Mouse (Mus musculus) spleen, postnatal 4 days (tissue): ENCODE results near the gene Nkiras2.
"Not testable (repeated sequence)": the region's sequence is repeated elsewhere in the genome, so short reads cannot be mapped to it uniquely, and the experiment has no call there.

Experiments
- DNase-seq, 2 experiments: peaks; one replicate each; pipeline ENCODE4 v3.0.0; 2022; ENCODE audit warnings: low spot score in 2 of 2

The Nkiras2 gene

DNA sequence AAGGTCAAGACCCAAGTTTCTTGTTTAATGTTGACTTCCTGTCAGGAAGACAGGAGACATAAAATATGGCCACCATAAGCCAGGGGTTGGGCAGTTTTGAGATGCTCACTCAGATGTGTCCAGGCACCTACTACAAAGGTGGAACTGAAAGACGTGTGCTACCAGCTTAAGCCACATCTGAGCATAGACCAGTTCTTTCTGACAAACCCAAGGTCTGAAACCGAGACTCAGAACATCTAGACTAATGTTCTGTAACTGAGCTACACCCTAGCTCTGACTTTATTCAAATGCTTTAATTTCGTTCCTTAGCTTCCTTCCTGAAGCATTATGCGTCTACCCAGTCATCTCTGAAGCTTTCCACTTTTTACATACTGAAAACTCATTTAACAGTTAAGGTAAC, 21.0 kb upstream of the Nkiras2 start:
- DNase-seq: no peak

DNA sequence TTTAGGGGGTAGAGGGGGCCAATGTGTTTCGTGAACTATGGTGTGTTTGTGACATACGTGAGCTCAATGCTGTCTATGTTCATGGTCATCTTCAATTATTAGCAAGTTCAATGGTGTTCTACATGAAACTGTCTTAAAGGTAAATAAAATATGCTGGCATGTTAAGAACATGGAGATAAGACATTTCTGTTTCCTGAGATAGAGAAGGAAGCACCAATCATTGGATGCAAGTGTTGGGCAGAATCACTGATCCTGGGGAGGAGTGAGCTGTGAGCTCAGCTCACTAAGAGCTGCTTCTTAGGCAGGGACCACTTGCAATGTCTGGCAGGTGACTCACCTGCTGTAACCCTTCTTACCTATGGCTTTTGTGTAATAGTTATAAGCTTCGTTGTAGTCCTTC, 17.7 kb upstream of the Nkiras2 start:
- DNase-seq: no peak

DNA sequence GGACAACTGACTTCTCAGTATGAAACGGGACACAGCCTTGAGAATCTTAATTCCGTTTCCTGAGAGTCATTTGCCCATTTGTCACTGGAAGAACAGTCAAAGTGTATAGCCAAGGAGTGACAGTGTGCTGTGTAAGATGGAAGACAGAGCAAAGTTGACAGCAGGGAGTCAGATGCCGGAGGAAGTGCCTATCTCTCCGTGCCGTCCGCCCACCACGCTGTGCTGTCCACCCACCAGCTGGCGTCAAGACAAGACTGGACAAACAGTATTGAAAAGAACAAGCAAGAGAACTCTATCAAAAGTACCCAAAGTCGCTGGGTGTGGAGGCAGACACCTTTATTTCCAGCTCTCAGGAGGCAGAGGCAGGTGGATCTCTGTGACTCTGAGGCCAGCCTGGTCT, 15.9 kb upstream of the Nkiras2 start:
- DNase-seq: no peak

DNA sequence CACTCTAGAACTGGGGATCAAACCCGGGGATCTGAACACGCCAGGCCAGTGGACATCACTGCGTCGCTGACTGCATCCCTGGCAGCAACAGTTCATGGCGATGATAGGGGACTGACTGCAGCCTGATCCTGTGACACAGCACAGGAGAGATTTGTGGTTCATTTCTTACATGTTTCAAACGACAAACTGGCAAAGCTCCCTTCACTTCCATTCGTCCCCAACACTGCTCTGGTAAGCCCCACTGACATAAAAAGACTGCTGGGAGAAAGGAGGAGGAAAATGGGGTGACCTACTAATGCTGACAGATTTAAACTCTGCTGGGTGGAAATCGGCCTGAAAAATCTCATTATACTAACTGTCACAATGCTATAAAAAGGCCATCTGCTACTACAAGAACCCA, 15.2 kb upstream of the Nkiras2 start:
- DNase-seq: no peak

DNA sequence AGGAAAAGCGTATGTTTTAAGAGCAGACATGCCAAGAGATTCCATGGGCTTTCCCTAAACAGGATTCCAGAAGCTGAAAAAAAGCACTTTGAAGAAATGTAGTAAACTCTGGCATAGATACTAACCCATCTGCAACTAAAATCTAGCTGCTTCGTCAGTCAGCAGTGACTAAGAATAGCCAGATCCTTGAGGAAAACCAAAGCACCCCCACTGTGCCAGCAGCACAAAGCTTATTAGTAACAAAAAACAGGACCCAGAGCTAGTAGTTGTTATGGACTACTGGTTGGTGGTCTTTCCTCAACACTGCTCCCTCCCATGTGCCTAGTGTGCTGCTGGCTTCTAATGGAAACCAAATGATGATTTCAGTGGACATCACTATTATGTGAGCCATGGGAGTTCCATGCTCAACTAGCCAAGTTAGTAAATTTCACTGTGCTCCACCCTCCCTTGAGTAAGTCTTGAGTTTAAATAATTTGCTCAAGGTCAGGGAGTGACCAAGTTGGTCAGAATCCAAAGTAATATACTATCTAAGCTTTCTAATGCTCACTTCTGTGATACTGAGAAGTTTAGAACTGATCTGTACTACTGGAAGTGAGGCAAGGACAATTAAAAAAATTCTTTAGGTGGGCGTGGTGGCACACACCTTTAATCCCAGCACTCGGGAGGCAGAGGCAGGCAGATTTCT, 14.6 kb upstream of the Nkiras2 start:
- DNase-seq: no peak

DNA sequence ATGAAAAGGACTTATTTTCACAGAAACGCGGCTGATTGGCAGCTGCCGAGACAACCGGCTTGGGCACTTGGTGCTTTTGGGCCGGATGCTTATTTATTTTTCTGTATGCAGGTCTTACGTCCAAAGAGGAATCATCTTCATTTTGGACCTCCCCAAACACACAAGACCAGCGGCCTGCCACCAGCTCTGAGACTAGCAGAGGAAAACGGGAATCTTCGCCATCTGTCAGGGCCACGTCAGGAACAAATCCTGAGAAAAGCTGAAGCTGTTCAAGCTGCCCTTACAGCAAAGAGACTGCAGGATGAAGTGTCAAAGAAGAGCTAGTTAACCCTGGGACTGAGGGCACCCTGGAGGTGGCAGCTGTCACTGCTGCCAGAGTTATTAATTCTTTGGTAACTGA, 13.6 kb upstream of the Nkiras2 start:
- DNase-seq: no peak

DNA sequence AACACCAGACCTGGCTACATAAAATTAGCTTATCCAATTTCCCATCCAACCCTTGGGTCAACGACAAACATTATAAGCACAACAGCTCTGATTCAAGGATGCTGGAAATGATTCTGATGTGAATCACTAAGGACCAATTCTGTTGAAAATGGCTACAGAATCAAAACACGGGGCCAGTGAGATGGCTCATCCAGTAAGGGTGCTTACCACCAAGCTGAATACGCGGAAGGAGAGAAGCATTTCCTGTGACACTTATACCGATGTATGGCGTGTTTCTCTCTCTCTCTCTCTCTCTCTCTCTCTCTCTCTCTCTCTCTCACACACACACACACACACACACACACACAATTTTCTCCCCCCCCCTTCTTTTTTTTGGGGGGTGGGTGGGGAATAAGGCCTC, 11.9 kb upstream of the Nkiras2 start:
- no peak for DNase-seq

DNA sequence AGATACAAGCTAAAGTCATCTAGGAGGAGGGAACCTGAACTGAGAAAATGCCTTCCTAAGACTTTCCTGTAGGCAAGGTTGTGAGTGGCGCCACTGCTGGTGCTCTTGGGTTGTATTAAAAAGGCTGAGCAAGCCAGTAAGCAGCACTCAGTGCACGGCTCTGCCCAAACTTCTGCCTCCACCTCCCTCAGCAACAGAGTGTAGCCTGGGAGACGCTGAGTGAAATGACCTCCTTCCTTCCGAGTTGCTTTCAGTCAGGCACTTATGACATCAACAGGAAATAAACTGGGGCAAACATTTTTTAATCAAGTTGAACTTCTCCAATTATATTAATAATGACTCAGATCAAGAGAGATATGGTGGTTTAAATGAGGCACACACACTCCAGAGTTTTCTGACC, 10.2 kb upstream of the Nkiras2 start:
- no peak for DNase-seq

DNA sequence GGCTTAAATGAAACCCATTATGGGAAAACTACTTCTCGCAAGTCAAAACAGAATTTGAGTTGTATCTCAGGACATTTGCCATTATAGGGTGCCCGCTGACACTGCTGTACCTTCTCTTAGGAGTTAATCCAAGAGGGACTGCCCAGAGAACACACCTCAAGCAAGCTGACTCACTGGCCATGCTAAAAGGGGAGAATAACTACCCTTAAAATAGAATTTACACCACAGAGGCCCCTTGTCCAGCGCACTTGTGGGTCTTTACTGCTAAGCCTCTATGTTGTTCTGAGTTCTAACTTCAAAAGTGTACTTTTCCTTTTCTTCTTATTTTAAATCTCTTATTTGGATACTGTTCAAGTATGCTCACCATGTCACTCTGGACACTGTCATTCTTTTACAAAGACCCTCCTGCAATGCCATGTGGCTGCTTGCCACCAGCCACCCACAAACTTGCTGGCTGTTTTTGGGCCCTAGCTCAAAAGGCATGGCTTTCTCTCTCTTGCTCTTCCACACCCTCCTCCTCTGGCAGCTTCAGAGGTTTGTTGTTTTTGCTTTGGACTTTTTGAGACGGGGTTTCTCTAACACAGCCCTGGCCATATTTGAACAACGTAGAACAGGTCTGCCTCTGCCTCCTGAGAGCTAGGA, 9.6 kb upstream of the Nkiras2 start:
- no peak for DNase-seq

DNA sequence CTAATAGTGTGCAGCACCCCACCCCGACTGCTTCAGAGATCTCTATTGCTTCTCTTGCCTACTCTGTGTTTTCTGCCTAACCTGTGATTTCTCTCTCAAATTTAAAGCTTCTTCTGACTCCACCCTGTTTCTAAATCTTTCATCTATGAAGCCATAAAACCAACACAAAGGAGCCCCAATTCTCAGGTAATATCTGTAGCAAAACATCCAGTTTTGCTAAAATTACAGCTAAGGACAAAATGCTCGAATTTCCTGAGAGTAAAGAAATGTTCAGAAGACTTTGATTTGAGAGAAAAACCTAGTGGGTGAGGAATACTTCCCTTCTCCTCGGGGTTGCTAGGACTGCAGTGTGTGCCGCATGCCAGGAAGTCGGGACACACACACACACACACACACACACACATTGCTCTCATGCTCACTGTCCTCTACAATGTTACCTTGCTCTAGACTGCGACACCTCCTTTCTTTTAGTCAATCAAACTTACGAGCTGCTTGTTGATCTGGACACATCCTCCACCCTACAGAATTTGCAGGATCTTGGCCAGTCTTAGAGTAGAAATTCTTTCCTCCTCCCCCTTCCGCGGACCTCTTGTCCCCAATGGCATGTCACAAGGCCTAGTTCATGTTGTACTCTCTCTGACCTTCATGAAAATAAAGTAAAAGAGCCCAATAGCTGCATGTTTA, 8.9 kb upstream of the Nkiras2 start:
- no peak for DNase-seq

DNA sequence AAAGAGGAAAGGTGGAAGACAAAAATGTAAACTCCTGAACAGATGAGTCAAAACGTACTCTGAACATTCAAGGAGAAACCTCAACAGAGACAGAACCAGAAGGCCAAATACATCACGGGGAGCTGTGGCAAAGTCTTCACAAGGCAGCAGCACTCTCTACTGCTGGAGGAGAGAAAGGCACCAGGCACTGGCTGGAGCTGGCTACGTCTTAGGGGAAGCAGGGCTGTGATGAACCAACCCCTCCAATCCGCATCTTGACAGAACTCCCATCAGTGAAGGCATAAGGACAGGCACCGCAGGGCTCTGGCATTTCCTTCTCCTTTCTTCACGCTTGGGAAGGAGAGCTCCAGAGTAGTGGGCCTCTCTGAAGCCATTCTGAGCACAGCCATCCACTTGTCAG, 7.4 kb upstream of the Nkiras2 start:
- no peak for DNase-seq

DNA sequence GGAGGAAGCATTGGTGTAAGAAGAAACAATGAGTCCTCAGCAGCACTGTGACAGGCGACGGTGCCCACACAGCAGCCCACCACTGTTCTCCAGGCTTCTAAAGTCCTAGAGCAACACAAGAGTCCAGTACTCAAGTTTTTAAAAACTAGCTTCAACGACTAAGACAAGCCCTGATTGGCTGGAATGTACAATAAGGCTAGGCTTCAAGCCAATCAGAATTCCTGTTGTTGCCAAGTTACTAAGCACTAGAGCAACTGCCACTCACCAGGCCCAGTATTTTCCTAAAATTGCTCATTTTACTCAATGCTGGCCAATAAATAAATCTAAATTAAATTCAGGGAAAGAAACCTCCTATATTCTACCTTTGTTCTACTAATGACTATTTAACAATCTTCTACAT, 5.8 kb upstream of the Nkiras2 start:
- DNase-seq: no peak

DNA sequence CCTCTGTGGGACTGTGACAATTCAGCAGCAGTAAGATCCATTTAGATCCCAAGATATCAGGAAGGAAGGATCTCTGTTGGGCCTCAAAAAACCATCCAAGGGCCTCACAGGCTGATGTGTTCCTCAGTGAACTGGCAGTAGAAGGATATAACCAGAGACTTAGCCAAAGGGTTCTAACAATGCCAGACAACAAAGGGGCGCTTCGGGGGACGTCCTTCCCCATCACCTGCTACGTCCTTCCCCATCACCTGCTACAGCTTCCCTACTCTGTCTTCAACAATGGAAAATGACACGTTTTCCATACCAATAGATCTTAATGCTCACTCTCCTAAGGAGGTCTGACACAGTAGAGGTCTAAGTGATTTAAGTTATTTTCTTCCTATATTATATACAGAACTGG, 2.7 kb upstream of the Nkiras2 start:
- DNase-seq: no peak

DNA sequence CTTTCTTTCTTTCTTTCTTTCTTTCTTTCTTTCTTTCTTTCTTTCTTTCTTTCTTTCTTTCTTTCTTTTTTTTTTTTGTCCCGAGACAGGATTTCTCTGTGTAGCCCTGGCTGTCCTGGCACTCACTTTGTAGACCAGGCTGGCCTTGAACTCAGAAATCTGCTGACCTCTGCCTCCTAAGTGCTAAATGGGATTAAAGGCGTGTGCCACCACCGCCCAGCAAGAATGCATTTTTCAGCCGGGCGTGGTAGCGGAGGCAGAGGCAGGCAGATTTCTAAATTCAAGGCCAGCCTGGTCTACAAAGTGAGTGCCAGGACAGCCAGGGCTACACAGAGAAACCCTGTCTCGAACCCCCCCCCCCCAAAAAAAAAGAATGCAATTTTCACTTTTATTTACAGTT, 2.2 kb upstream of the Nkiras2 start:
- DNase-seq: not testable (repeated sequence)

DNA sequence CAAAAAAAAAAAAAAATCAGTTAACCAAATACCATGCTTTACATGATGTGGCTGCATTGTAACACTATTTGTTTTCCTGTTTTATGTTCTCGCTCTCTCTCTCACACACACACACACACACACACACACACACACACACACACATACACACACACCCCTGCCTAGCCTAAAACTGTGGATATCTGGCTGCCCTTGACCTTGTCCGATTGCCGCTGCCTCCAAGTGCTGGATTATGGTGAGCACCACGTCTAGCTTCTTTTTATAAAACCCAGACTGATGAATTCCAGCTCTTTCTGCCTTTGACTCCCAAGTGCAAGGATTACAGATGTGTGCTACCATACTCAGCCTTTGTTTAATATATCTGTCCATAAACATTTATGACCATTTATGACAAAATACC, 1.6 kb upstream of the Nkiras2 start:
- DNase-seq: no peak

DNA sequence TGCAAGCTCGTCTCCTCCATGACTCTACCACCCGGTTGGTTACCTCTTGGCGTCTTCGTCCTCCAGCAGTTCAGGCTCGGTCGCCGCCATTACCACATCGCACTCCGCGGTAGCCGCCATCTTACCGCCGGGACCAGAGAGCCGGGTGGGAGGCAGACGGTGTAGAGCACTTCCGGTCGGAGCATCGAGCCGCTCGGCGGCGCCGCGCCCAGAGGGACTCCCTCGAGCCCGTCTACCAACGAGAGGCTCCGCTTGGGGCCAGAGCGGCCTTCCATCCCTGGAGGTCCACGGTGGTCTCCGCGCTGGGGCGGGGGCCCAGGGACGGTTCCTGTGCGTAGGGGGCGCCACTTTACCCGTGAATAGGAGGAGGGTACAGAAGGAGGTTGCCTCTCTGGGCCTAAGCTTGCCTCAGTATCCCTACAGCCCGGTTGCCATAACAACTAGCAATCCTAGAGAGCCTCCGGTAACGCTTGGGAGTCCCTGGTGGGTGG, 486 bp downstream of the Nkiras2 start:
- peak; percentile 95 to 97 for DNase-seq

DNA sequence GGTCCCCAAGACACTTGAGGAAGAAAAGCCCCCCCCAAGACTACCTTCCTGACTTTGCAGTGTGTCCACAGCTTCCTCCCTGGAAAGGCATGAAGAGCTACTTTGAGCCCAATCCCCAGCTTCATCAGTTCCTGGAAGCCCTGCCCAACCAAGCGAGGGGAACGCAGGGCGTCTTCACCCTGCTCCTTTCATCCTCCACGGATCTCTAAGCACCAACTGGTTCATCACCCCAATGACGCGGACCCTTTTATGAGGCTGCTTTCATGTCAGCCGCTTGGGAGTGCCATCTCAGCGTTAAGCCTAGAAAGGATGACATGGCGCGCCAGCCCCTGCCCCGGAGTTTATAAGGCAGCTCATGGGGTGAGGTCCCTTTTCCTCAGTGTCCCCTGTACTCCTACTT, 938 bp downstream of the Nkiras2 start, which contains the start of gene Dnajc7:
Gene Dnajc7 (minus strand): TSS at position 187 of the 400 bp plus-strand sequence.
- DNase-seq: no peak

DNA sequence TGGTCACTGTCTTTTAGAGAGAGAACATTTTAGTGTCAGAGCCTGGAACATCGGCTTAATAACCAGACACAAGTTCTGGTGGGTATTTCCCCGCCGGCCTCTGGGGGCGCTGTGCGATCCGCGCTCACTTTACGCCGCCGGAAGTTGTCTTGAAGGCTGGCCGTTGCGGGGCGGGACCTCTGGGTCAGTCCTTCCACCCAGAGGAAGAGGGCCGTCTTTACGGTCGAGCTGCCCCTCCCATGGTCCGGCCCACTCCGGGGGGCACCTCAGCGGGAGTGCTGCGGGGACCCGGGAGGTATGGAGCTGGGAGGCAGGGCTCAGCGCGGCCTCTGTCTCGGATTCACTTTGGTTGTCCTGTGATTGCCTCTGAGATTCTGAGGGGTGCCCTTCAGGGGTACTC, 3.7 kb downstream of the Nkiras2 start:
- DNase-seq: peak; percentile 95 to 98

DNA sequence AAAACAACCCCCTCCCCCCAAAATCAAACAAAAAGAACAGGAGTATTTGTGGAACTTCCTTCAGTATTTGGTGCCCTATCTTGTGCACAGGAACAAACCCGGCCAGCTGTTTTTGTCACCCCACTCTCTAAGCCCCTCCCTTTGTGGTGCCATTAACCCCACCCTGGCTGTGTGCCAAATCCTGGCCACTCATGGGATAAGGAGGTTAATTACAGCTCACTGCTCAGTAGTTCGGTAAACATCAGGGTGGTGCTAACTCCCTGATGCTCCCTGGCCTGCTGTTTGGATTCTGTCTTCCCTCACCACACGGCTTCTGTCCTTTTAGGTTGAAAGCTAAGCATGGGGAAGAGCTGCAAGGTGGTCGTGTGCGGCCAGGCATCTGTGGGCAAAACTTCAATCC, 4.8 kb downstream of the Nkiras2 start:
- DNase-seq: peak; percentile 66 to 83

DNA sequence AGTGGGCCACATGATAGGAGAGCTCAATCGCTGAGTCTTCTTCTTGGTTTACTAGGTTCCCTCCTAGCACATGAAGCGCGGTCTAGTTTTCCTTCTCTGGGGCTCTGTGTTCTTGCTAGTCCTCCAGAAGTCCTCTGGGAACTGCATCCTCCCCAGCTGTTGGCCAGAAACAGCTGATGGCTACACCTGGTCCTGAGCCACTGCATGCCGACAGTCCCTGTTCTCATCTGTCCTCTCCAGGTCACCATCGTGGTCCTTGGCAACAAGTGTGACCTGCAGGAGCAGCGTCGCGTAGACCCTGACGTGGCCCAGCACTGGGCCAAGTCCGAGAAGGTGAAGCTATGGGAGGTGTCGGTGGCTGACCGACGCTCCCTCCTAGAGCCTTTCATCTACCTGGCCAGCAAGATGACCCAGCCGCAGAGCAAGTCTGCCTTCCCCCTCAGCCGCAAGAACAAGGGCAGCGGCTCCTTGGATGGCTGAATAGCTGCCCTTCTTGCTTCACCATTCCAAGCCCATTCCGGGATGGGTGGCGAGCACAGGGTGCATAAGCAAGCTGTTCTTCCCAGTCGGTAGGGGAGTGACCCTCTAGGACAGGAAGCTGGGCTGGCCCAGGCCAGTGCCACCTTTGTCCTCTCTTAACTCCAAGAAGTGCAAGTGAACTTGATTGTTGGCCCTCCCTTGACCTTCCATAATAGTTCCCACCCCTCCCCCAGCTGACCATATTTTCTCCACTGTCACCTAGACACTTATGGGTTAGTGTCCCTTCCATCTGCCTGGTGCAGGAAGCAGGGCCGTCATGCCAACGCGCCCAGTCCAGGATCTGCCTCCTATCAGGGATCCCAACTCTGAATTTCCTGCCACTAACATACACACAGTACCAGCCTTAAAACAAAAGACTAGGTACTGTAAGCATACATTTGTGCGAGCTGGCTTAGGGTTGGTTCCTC, 7.0 kb downstream of the Nkiras2 start:
- DNase-seq: no peak

DNA sequence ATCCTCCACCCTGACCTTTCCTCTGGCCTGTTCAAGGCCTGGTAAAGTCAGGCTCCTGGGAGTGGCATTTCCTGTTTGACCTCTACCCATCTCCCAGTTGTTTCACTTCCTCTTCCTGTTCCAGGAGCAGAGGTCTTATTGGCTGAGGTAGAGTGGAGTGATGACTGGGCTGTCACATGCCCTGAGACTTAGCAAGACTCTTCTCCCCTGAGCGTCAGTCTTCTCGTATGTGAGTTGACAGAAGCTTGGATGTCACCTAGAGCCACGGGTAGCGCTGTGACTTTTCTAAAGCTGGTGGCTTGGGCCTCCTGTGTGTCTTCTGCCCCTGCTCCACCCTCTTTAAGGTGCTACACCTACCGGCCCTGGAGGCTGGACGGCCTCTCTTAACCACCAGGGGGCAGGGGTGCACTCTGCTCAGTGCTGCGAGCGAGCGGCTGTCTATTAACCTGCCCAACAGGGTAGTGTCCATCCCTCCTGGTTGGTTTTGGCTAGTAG, 7.7 kb downstream of the Nkiras2 start:
- DNase-seq: peak; percentile 82 to 91

DNA sequence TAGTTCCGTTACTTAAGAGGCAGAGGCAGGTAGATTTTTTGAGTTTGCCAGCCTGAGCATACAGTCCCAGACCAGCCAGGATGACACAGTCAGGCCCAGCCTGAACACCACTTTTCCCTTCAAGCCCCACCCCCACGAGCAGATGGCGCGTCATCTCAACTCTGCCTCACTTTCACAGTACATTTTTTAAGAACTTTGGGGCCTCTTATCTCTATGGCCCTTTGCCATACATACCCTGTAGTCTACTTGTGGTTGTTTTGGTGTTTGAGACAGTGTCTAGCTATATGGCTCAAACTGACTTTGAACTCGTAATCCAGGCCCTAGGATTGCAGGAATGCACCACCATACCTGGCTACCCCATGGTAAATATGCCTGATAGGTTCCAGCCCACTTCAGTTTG, 9.0 kb downstream of the Nkiras2 start:
- DNase-seq: no peak
